ENCODE assay signal across 20 mouse cellular contexts in the genomic region with DNA sequence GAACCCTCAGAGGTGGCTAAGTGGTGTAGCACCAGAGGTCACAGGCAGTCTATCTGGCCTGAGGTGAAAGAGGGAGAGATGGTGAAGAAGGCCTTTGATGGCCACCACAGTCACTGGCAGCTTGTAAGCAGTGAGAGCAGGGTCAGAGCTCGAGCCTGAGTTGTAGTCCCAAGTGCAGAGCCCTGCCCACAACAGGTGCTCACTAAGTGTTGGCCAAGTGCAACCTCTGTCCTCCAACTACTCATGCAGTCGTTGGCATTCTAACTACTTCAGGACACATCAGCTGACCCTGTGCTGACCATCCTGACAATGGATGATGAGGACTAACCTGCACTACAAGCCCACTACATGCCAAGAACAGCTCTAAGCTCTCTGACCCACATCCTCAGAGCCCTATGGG.
"Had no signal": no experiment of that assay in that cellular context is flagged by ENCODE, and none has a peak within 500 bp of the region (broad histone marks: within the 10 kb centered on the region; RNA-seq: fewer than 3 reads in every experiment).

No protein-coding gene starts in this region.

- H3K9ac ChIP-seq: hindbrain, embryonic 15.5 days; limb, embryonic 12.5 days; limb, embryonic 15.5 days; liver, embryonic 14.5 days; lung, embryonic 15.5 days; midbrain, embryonic 12.5 days; midbrain, embryonic 15.5 days; neural tube, embryonic 13.5 days had no signal

- H3K27me3 ChIP-seq: hindbrain, embryonic 15.5 days; limb, embryonic 12.5 days; limb, embryonic 15.5 days; lung, embryonic 15.5 days; midbrain, embryonic 12.5 days; midbrain, embryonic 15.5 days; neural tube, embryonic 13.5 days had no signal

- H3K27ac ChIP-seq: hindbrain, embryonic 15.5 days; kidney, postnatal 0 days; limb, embryonic 12.5 days; limb, embryonic 15.5 days; liver, embryonic 14.5 days; lung, embryonic 15.5 days; midbrain, embryonic 12.5 days; midbrain, embryonic 15.5 days; neural tube, embryonic 13.5 days had no signal

- ATAC-seq: midbrain, embryonic 15.5 days had no signal

- H3K4me2 ChIP-seq: hindbrain, embryonic 15.5 days; limb, embryonic 12.5 days; limb, embryonic 15.5 days; lung, embryonic 15.5 days; midbrain, embryonic 12.5 days; midbrain, embryonic 15.5 days; neural tube, embryonic 13.5 days had no signal

- DNase-seq: kidney, postnatal 4 days; left cerebral cortex, postnatal 4 days; lung, adult 18-20 months; lung, postnatal 10 days; lung, postnatal 36 days; right cerebral cortex, postnatal 14 days; right cerebral cortex, postnatal 4 days; spleen, adult 18-20 months; thymus, adult 2 months; thymus, postnatal 14 days; thymus, postnatal 4 days had no signal

- H3K4me3 ChIP-seq: hindbrain, embryonic 15.5 days; limb, embryonic 12.5 days; limb, embryonic 15.5 days; lung, embryonic 15.5 days; midbrain, embryonic 12.5 days; midbrain, embryonic 15.5 days; neural tube, embryonic 13.5 days had no signal

- H3K9me3 ChIP-seq: hindbrain, embryonic 15.5 days; limb, embryonic 12.5 days; limb, embryonic 15.5 days; lung, embryonic 15.5 days; midbrain, embryonic 12.5 days; midbrain, embryonic 15.5 days; neural tube, embryonic 13.5 days had no signal
